Mouse (Mus musculus) cerebellum, adult 2 months (tissue): ENCODE measurements around the gene 4930469K13Rik.

Source experiments
- CTCF ChIP-seq: fragments of 200-500 bp; IDR thresholded peaks from 2 replicates; pipeline ENCODE4 v1.5.1; 2011; ENCODE audit warnings: low read depth, mild to moderate bottlenecking, control low read depth, low read length, moderate library complexity, borderline replicate concordance; ENCODE audit not compliant: insufficient read depth
- POLR2A ChIP-seq: fragments of 200-500 bp; IDR thresholded peaks from 2 replicates; pipeline ENCODE4 v1.6.1; 2011; ENCODE audit warnings: low read length, control low read depth, borderline replicate concordance; ENCODE audit not compliant: insufficient read depth

DNA sequence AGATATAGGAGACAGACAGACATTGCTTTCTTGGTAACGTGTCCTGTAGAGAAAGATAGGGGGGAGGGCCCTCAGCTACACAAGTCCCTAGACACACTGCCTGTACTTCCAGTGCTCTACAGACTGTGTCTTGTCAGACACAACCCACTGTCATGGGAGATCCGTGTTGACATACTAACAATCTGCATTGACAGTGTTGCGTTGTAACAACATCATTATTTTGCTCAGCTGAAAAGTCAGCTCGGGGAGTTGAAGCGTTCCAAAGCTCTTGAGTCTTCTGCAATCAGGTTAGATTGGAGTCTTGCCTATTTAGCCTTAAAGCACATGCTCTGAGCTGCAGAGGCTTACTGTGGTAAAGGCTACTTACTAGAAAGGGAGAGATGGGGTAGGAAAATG lies 50.8 kb downstream of the 4930469K13Rik start:
- no peak for TF ChIP-seq CTCF
- no peak for TF ChIP-seq POLR2A
